Mouse (Mus musculus): ENCODE measurements at regions not wholly inside any gene's neighbourhood (a gene's known extent, or its start where the extent isn't known, plus 50 kb on each side); places are given as distances from the start of the nearest gene placed in this dataset.

DNA sequence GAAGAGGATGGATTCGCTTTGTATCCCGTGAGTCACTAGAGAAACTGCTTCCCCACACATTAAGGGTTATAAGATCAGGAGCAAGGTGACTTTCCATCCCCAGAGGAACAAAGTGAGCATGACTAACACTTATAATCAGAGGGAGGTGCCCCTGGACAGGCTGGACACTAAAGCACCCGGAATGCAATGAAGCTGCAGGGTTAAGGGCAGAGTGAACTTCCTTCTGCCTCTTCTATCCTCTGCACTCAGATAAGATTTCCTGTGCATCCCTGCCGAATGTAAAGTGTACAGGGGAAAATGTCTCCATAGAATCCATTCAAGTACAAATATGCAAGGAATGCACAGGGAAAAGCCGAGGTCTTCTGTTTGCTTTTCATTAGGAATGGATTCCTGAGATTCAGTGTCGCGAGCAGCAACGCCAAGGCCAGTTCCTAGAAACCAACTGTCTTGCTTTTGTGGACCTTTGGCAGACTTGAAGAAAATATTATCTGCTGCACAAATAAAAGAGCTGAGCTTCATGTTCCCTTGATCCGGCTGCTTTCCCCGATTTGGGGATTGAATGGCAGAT, 58.5 kb upstream of the Fbxl7 start:
- Histone ChIP-seq H3K36me3 (replicated peaks) (no peaks in the 10 kb centered on the region), H3K4me1 (peaks cover 8% of the 10 kb centered on the region), H3K9me3 (no peaks in the 10 kb centered on the region), H3K9ac (no peak overlapping the region), H3K4me2 (no peak overlapping the region), H3K27ac (no peak overlapping the region), H3K27me3 (no peaks in the 10 kb centered on the region), H3K4me3 (replicated peaks) (no peak overlapping the region)
- WGBS: 31% methylated on average over 10 of the region's 10 CpGs
- ATAC-seq (ENCODE audit: low FRiP score): no peak

DNA sequence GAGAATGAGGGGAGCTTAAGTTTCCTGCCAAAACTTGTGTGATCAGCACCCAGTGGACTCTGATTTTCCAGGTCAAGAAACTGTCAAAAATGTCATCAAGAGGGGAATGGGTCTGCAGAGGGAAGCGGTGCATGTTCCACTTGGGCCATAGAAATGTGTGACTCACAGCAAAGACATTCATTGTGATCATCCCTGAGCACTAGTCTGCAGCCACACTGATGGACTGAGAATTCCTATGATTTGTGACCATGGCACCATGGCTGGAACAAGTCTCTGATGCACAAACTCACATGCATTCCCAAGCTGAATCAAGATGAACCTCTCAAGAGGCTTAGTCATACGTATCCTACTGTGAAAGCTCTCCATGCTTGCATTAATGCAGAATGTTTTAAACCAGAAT, 63.6 kb upstream of the Fbxl7 start:
- no peak overlapping the region for H3K4me3 ChIP-seq (replicated peaks)
- H3K4me2 ChIP-seq: no peak overlapping the region
- H3K27ac ChIP-seq: no peak overlapping the region
- whole genome bisulfite sequencing: 85% methylated on average over 2 of the region's 2 CpGs
- H3K27me3 ChIP-seq: no peaks in the 10 kb centered on the region
- H3K9me3 ChIP-seq: no peaks in the 10 kb centered on the region
- H3K4me1 ChIP-seq: peaks cover 2% of the 10 kb centered on the region
- no peak overlapping the region for H3K9ac ChIP-seq
- H3K36me3 ChIP-seq (replicated peaks): no peaks in the 10 kb centered on the region
- no peak for ATAC-seq (ENCODE audit: low FRiP score)

DNA sequence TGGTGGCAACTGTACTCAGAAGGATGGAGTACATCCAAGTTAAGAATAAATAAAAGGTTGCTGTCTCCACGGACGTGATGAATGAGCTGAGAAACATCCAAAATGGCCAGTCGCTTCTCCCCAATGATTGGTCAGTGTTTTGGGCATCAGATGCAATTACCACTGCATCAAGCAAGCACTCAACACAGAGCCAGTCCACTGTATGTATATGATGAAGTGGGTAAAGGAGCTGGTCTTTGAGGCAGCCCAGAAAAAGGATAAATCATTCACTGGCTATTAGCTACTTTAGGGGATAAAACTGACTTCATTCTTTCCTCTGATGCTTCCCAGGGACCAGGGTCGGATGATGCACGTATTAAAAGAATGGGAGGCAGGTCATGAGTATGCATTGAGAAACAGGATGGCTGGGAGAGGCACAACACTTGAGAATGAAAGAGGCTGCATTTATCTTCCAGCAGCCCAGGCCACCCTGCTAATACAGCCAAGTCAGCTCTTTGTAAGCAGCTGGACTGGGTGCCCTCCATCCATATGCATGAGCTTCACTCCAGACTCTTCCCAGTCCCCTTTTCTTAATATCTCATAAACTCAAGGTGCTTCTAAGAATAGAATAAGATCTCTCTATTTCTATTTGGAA, 73.1 kb upstream of the Fbxl7 start:
- Histone ChIP-seq H3K4me2 (no peak overlapping the region), H3K9ac (no peak overlapping the region), H3K4me1 (peaks cover 6% of the 10 kb centered on the region; the same call in 1 of the 2 replicates), H3K27ac (no peak overlapping the region), H3K36me3 (replicated peaks) (no peaks in the 10 kb centered on the region), H3K4me3 (replicated peaks) (no peak overlapping the region), H3K9me3 (no peaks in the 10 kb centered on the region), H3K27me3 (no peaks in the 10 kb centered on the region)
- WGBS: 58% methylated on average over 5 of the region's 5 CpGs
- ATAC-seq (ENCODE audit: low FRiP score): peak; percentile 55; the same call in 1 of the 2 replicates

DNA sequence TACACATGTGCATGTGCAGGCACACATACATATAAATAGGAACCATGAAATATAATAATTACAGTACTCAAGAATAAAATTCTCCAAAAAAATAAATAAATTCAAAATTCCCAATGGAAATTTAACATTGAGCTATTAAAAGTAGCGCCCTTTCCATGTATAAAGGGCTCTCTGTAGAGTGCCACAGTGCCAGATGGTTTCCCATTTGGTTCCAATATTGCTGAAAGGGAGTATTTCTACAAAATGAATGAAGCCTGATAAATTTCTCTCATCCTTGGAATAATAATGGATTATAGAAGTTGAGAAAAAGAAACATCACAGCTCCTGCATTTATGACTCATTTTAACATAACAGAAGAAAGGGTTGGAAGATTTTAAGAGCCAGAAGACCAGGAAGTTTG, 75.4 kb upstream of the Fbxl7 start:
- Histone ChIP-seq H3K9me3 (no peaks in the 10 kb centered on the region), H3K27ac (no peak overlapping the region), H3K4me3 (replicated peaks) (no peak overlapping the region), H3K4me2 (no peak overlapping the region), H3K27me3 (no peaks in the 10 kb centered on the region), H3K4me1 (peaks cover 6% of the 10 kb centered on the region; the same call in 1 of the 2 replicates), H3K9ac (no peak overlapping the region), H3K36me3 (replicated peaks) (no peaks in the 10 kb centered on the region)
- WGBS: 94% methylated on average over 1 of the region's 1 CpGs
- ATAC-seq (ENCODE audit: low FRiP score): no peak

DNA sequence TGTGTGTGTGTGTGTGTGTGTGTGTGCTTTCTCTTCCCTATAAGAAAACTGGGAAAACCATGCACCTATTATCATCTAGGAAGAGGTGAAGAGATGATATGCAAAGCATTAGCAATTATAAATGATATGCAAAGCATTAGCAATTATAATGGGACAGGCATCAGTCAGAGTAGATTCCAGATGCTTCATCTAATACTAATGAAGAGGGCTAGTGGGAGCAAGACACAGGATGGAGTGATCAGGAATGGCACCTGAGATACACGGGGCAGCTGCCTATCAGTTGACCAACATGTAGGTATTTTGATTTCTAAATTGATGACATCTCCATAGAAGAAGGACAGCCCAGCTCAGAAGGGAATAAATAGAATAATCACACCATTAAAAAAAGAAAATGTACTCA, 97.7 kb upstream of the Fbxl7 start:
- Histone ChIP-seq H3K27ac (no peak overlapping the region), H3K9ac (no peak overlapping the region), H3K9me3 (no peaks in the 10 kb centered on the region), H3K4me1 (no peaks in the 10 kb centered on the region), H3K4me2 (no peak overlapping the region), H3K36me3 (replicated peaks) (no peaks in the 10 kb centered on the region), H3K27me3 (no peaks in the 10 kb centered on the region), H3K4me3 (replicated peaks) (no peak overlapping the region)
- WGBS: 79% methylated on average over 1 of the region's 1 CpGs
- ATAC-seq (ENCODE audit: low FRiP score): no peak

DNA sequence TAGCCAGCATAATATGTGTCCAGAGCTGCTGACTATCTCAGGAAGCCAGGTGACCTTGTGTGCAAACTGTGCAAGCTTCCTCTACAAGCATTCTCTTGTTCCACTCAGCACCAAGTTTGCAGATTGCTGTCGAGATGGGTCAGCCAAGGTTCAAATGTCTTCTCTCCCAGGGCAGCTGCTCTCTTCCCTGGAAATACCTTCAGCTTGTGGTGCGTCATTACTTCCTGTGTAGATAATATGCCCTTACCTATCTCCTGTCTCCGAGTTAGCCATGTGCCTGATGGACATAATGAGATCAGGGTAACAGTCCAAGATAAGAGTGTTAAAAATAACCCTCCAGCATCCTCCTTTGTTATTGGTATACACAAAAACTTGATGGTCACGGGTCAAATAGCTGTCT, 113.7 kb upstream of the Fbxl7 start:
- H3K27ac ChIP-seq: no peak overlapping the region
- H3K27me3 ChIP-seq: no peaks in the 10 kb centered on the region
- no peaks in the 10 kb centered on the region for H3K9me3 ChIP-seq
- H3K36me3 ChIP-seq (replicated peaks): no peaks in the 10 kb centered on the region
- ATAC-seq (ENCODE audit: low FRiP score): no peak
- H3K4me3 ChIP-seq (replicated peaks): no peak overlapping the region
- H3K9ac ChIP-seq: no peak overlapping the region
- WGBS: 89% methylated on average over 4 of the region's 4 CpGs
- H3K4me2 ChIP-seq: no peak overlapping the region
- peaks cover 5% of the 10 kb centered on the region for H3K4me1 ChIP-seq

DNA sequence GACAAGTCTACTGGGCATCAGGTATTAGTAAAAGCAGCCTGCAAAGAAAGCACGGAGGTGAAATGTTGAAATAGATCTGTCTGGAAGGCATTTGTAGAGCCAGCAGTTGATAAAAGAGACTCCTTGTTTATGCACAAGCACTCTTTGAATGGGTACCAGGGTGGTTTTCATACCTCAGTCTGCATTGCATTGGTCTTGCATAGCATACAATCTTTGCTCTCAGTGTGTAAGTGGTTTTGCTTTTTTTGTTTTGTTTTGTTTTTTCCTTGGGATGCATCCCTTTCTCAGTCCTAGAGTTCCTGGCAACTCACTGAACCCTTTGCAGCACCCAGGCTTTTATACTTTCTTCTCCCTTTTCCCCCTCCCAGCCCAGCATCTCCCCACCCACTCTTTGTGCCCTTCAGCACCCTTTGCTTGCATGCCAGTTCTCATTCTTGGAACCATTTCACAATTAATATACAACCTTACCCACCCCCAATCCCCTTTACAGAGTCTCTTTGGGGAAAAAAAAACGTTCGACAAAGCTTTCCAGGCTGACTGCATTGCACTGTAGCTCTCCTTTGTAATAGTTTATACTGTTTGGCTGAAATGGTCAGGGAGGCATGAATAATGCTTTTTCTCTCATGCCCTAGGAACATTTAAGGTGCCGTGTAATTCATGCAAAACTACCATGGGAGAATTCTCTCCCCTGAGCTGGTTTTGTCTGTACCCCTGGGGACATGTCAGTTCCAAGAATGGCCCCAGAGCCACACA, 118.7 kb upstream of the Fbxl7 start:
- Histone ChIP-seq H3K27me3 (no peaks in the 10 kb centered on the region), H3K9ac (no peak overlapping the region), H3K9me3 (no peaks in the 10 kb centered on the region), H3K36me3 (replicated peaks) (no peaks in the 10 kb centered on the region), H3K4me2 (no peak overlapping the region), H3K27ac (peak overlapping the region; percentile 50; the same call in 1 of the 2 replicates), H3K4me1 (peaks cover 11% of the 10 kb centered on the region), H3K4me3 (replicated peaks) (no peak overlapping the region)
- peak; percentile 70; the same call in 1 of the 2 replicates for ATAC-seq (ENCODE audit: low FRiP score)
- WGBS: 13% methylated on average over 4 of the region's 4 CpGs

DNA sequence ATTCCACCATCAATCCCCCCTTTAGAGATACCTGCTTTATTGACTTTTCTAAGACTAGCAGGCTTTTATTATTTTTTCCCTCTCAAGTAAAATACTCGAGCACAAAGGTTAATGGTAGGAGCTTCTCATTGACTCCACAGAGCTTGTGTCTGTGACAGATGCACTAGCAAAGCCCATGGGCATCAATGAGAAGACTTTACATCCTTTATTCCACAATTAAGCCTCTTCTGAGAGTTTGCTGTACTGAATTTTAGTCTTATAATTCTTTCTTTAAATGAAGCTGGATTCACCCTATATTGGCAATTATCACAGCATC, 119.2 kb upstream of the Fbxl7 start:
- 6% methylated on average over 1 of the region's 1 CpGs for WGBS
- no peaks in the 10 kb centered on the region for H3K36me3 ChIP-seq (replicated peaks)
- H3K4me3 ChIP-seq (replicated peaks): no peak overlapping the region
- peak overlapping the region; percentile 42; the same call in 1 of the 2 replicates for H3K27ac ChIP-seq
- H3K9me3 ChIP-seq: no peaks in the 10 kb centered on the region
- no peaks in the 10 kb centered on the region for H3K27me3 ChIP-seq
- no peak overlapping the region for H3K4me2 ChIP-seq
- H3K9ac ChIP-seq: no peak overlapping the region
- peaks cover 11% of the 10 kb centered on the region for H3K4me1 ChIP-seq
- ATAC-seq (ENCODE audit: low FRiP score): peak; percentile 19; the same call in 1 of the 2 replicates

DNA sequence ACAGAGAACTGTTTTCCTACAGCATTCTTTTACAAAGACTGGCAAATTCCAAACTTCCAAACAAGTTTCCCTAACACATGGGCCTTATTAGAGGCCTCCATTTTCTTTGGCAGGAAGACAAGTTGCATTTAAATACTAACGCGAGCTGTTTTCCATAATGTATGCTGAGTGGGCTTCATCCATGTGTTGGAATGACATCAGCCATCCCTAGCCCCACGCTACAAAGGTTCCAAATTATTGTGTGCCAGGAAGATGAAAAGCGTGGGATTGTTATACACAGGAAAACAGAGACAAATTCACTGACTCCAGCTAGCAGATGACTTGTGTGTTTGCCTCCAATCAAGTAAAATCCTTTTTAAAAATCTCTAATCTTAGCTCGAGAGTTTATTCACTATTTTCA, 125.1 kb upstream of the Fbxl7 start:
- 44% methylated on average over 5 of the region's 5 CpGs for WGBS

DNA sequence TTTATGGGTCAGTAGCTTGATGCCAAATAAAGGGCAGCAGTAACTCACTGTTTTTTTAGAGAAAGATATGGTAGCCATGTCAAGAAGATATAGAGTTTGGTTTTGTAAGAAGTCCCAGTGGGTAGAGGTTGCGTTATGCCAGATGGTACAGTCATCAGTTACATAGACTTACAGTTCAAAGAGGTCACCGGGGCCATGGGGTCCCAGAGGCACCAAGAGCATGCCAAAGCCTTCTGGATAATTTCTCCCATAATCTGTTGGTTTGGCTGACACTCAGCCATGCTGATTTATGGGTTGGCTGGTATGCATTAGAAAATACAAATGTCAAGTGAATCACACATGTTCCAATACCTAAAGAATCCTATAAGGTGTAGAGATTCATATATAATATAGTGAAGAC, 137.9 kb upstream of the Fbxl7 start:
- 91% methylated on average over 2 of the region's 2 CpGs for whole genome bisulfite sequencing
- Histone ChIP-seq H3K4me1 (no peaks in the 10 kb centered on the region), H3K4me2 (no peak overlapping the region), H3K9ac (no peak overlapping the region), H3K27me3 (no peaks in the 10 kb centered on the region), H3K4me3 (replicated peaks) (no peak overlapping the region), H3K9me3 (no peaks in the 10 kb centered on the region), H3K36me3 (replicated peaks) (no peaks in the 10 kb centered on the region), H3K27ac (no peak overlapping the region)
- no peak for ATAC-seq (ENCODE audit: low FRiP score)

More for the DNA sequence above, 125.1 kb upstream of the Fbxl7 start:
- no peaks in the 10 kb centered on the region for H3K27me3 ChIP-seq
- H3K9me3 ChIP-seq: no peaks in the 10 kb centered on the region
- H3K27ac ChIP-seq: no peak overlapping the region
- no peaks in the 10 kb centered on the region for H3K36me3 ChIP-seq (replicated peaks)
- no peak overlapping the region for H3K9ac ChIP-seq
- H3K4me1 ChIP-seq: no peaks in the 10 kb centered on the region
- no peak overlapping the region for H3K4me3 ChIP-seq (replicated peaks)
- no peak overlapping the region for H3K4me2 ChIP-seq
- no peak for ATAC-seq (ENCODE audit: low FRiP score)

DNA sequence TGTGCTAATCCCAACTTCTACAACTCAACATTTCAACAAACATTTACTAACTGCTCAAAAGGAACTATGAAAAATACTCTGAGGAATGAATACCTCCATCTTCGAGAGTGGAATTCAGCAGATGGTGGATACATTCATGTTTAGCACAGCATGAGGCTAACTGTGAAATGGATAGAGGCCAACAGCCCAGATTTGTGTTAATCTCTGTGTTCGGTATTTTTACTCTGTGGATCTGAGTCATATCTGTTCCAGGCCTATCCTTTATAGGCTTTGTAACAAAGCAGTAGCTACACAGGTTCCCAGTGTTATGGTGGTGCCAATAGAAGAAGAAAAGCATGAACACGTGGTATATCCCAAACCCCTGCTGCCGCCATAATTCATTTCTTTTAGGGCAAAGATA, 148.4 kb upstream of the Fbxl7 start:
- no peak overlapping the region for H3K27ac ChIP-seq
- no peak overlapping the region for H3K4me3 ChIP-seq (replicated peaks)
- H3K9me3 ChIP-seq: no peaks in the 10 kb centered on the region
- no peak overlapping the region for H3K4me2 ChIP-seq
- WGBS: 88% methylated on average over 4 of the region's 4 CpGs
- H3K9ac ChIP-seq: no peak overlapping the region
- no peaks in the 10 kb centered on the region for H3K27me3 ChIP-seq
- no peak for ATAC-seq (ENCODE audit: low FRiP score)
- no peaks in the 10 kb centered on the region for H3K36me3 ChIP-seq (replicated peaks)
- H3K4me1 ChIP-seq: no peaks in the 10 kb centered on the region

DNA sequence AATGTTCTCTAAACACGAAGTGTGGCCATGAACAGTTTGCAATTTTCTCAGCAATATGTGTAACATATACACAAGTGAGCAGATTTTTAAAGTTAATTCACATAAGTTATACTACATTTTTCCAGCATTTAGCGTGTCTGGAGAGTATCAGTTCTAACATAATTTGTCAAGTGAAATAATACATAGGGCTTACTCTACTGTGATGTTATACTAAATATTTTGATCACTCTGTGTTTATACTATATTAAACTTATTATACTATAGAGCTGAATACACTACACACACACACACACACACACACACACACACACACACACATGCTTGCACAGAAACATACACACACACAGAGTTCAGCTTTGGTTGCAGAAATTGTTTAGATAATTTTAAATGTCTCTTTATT, 155.3 kb upstream of the Fbxl7 start:
- H3K27ac ChIP-seq: no peak overlapping the region
- WGBS: 89% methylated on average over 2 of the region's 2 CpGs
- no peaks in the 10 kb centered on the region for H3K4me1 ChIP-seq
- no peak for ATAC-seq (ENCODE audit: low FRiP score)
- H3K36me3 ChIP-seq (replicated peaks): no peaks in the 10 kb centered on the region
- no peak overlapping the region for H3K4me2 ChIP-seq
- no peak overlapping the region for H3K4me3 ChIP-seq (replicated peaks)
- no peaks in the 10 kb centered on the region for H3K27me3 ChIP-seq
- no peak overlapping the region for H3K9ac ChIP-seq
- H3K9me3 ChIP-seq: no peaks in the 10 kb centered on the region

DNA sequence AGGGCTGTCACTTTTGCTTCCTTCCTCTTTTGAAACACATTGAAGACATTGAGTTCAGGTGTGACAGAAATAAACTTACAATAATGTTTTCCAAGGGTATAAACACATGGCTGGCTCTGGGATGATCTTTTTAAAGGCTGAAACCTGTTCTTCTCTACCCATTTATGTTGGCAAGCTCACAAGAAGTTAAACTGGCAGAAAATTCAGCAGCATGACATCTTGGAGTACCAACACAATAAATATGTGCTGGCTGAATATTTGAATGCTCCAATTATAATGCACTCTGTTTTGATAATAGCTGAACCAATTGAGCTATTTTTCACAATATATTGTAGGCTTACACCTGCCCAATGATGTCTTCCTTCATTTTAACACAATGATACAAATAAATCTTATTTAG, 168.1 kb upstream of the Fbxl7 start:
- ATAC-seq (ENCODE audit: low FRiP score): no peak
- Histone ChIP-seq H3K36me3 (replicated peaks) (no peaks in the 10 kb centered on the region), H3K27me3 (no peaks in the 10 kb centered on the region), H3K9ac (no peak overlapping the region), H3K27ac (no peak overlapping the region), H3K4me2 (no peak overlapping the region), H3K9me3 (no peaks in the 10 kb centered on the region), H3K4me1 (no peaks in the 10 kb centered on the region), H3K4me3 (replicated peaks) (no peak overlapping the region)
